ENCODE assay signal across 21 mouse cellular contexts in the genomic region with DNA sequence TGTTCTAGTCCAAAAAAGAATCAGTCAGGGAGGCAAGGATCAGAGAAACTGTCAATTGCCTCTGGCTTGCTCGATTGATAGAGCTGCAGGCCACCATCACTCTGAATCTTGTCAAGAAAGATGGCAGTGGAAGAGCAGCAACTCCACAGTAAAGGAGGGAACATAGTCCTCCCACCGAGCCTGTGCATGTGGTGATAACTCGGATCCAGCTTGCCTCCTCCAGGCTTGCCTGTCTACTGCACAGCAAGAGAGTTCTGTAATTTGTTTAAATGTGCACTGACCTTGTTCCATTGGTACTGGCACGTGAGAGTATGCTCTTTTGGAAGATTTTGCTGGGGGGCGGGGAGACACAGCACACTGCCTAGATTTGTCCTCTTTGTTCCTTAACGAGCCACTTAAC.
DNase-seq lines count a peak whose midpoint lies in the region; ATAC-seq and TF ChIP-seq lines count a peak whose summit lies in the region.
"Had no signal": no experiment of that assay in that cellular context is flagged by ENCODE, and none has a peak within 500 bp of the region (broad histone marks: within the 10 kb centered on the region; RNA-seq: fewer than 3 reads in every experiment).

No protein-coding gene starts in this region.

- no peaks in the 10 kb centered on the region for H3K27me3 ChIP-seq in forebrain, embryonic 12.5 days
- no peaks in the 10 kb centered on the region for H3K27me3 ChIP-seq in forebrain, embryonic 16.5 days (replicated peaks; ENCODE audit: control insufficient read depth, insufficient read depth, low read length)
- H3K27me3 ChIP-seq in limb, embryonic 12.5 days = no peaks in the 10 kb centered on the region
- H3K27me3 ChIP-seq in limb, embryonic 10.5 days (ENCODE audit: low read depth, poor library complexity, severe bottlenecking) = no peaks in the 10 kb centered on the region
- H3K27me3 ChIP-seq in midbrain, postnatal 0 days (ENCODE audit: insufficient read depth, low read length) = no peaks in the 10 kb centered on the region
- no peaks in the 10 kb centered on the region for H3K27me3 ChIP-seq in thymus, adult 2 months (ENCODE audit: control insufficient read depth, insufficient read depth, low read length)
- H3K27me3 ChIP-seq: embryonic facial prominence, embryonic 15.5 days; kidney, embryonic 15.5 days; liver, embryonic 15.5 days; Patski had no signal

- H3K4me2 ChIP-seq in forebrain, embryonic 12.5 days = no peak overlapping the region
- no peak overlapping the region for H3K4me2 ChIP-seq in forebrain, embryonic 16.5 days (ENCODE audit: low read length)
- H3K4me2 ChIP-seq in limb, embryonic 12.5 days = no peak overlapping the region
- no peak overlapping the region for H3K4me2 ChIP-seq in midbrain, postnatal 0 days (ENCODE audit: low read depth, low read length, poor library complexity, severe bottlenecking)
- H3K4me2 ChIP-seq: embryonic facial prominence, embryonic 15.5 days; heart, embryonic 11.5 days; kidney, embryonic 15.5 days; liver, embryonic 15.5 days had no signal

- H3K36me3 ChIP-seq in forebrain, embryonic 12.5 days (replicated peaks) = no peaks in the 10 kb centered on the region
- no peaks in the 10 kb centered on the region for H3K36me3 ChIP-seq in forebrain, embryonic 16.5 days (ENCODE audit: control insufficient read depth, insufficient read depth)
- no peaks in the 10 kb centered on the region for H3K36me3 ChIP-seq in limb, embryonic 12.5 days
- no peaks in the 10 kb centered on the region for H3K36me3 ChIP-seq in limb, embryonic 10.5 days
- no peaks in the 10 kb centered on the region for H3K36me3 ChIP-seq in midbrain, postnatal 0 days (ENCODE audit: insufficient read depth, low read length)
- no peaks in the 10 kb centered on the region for H3K36me3 ChIP-seq in thymus, adult 2 months (ENCODE audit: control insufficient read depth, insufficient read depth, low read length)
- H3K36me3 ChIP-seq: embryonic facial prominence, embryonic 15.5 days; kidney, embryonic 15.5 days; liver, embryonic 15.5 days had no signal

- 0 out of 2 replicates have a peak, but pooled peaks have one; percentile 6 for ATAC-seq in forebrain, embryonic 12.5 days (ENCODE audit: low FRiP score)
- no peak for ATAC-seq in forebrain, embryonic 16.5 days
- 0 out of 2 replicates have a peak, but pooled peaks have one; percentile 20 for ATAC-seq in limb, embryonic 12.5 days (ENCODE audit: insufficient number of reproducible peaks, insufficient read depth, low FRiP score, low TSS enrichment, low read depth)
- ATAC-seq in midbrain, postnatal 0 days (ENCODE audit: low FRiP score) = no peak
- ATAC-seq: Patski had no signal

- TF ChIP-seq CTCF in midbrain, postnatal 0 days (IDR thresholded peaks at IDR 0.05) = no peak
- TF ChIP-seq CTCF in thymus, adult 2 months (IDR thresholded peaks at IDR 0.05; ENCODE audit: borderline replicate concordance, control insufficient read depth, extremely low read depth, insufficient read depth, low read length, poor library complexity) = no peak

- DNase-seq in limb, embryonic 10.5 days (ENCODE audit: low spot score) = no peak
- DNase-seq in Muller cell, postnatal 12 days (ENCODE audit: inconsistent ontology term) = peak; percentile 42
- DNase-seq in midbrain, postnatal 0 days (ENCODE audit: low spot score) = peak; percentile 8
- no peak for DNase-seq in thymus, adult 2 months
- DNase-seq: adrenal gland, adult 2 months; cerebellum, adult 2 months; gastrocnemius, postnatal 10 days; heart, adult 11 months; kidney, adult 11 months; kidney, postnatal 36 days; liver; right cerebral cortex, postnatal 25 days; spleen, adult 18-20 months had no signal

- no peak overlapping the region for H3K9ac ChIP-seq in forebrain, embryonic 12.5 days
- no peak overlapping the region for H3K9ac ChIP-seq in forebrain, embryonic 16.5 days (replicated peaks; ENCODE audit: low read depth, low read length)
- H3K9ac ChIP-seq in limb, embryonic 12.5 days (replicated peaks) = no peak overlapping the region
- no peak overlapping the region for H3K9ac ChIP-seq in midbrain, postnatal 0 days (replicated peaks; ENCODE audit: low read length, poor library complexity, severe bottlenecking)
- H3K9ac ChIP-seq: embryonic facial prominence, embryonic 15.5 days; kidney, embryonic 15.5 days; liver, embryonic 15.5 days had no signal

- no peak for TF ChIP-seq POLR2A in thymus, adult 2 months (IDR thresholded peaks at IDR 0.05; ENCODE audit: control insufficient read depth, extremely low read depth, insufficient read depth, low read length, poor library complexity)

- H3K4me1 ChIP-seq in forebrain, embryonic 12.5 days = no peaks in the 10 kb centered on the region
- H3K4me1 ChIP-seq in forebrain, embryonic 16.5 days (replicated peaks; ENCODE audit: control insufficient read depth, insufficient read depth, low read length) = no peaks in the 10 kb centered on the region
- peaks cover 4% of the 10 kb centered on the region; the same call in 1 of the 2 replicates for H3K4me1 ChIP-seq in limb, embryonic 12.5 days (replicated peaks)
- 0 out of 2 replicates have a peak, but pooled peaks cover 4% of the 10 kb centered on the region for H3K4me1 ChIP-seq in limb, embryonic 10.5 days
- H3K4me1 ChIP-seq in midbrain, postnatal 0 days (ENCODE audit: insufficient read depth, low read length) = no peaks in the 10 kb centered on the region; the same call in 1 of the 2 replicates
- H3K4me1 ChIP-seq in thymus, adult 2 months (replicated peaks; ENCODE audit: control insufficient read depth, insufficient read depth, low read length) = no peaks in the 10 kb centered on the region
- H3K4me1 ChIP-seq: embryonic facial prominence, embryonic 15.5 days; kidney, embryonic 15.5 days; liver, embryonic 15.5 days had no signal

- no peak overlapping the region for H3K4me3 ChIP-seq in forebrain, embryonic 12.5 days (replicated peaks)
- H3K4me3 ChIP-seq in forebrain, embryonic 16.5 days (replicated peaks; ENCODE audit: low read length) = no peak overlapping the region
- H3K4me3 ChIP-seq in limb, embryonic 12.5 days (replicated peaks) = no peak overlapping the region
- H3K4me3 ChIP-seq in limb, embryonic 10.5 days = no peak overlapping the region
- H3K4me3 ChIP-seq in midbrain, postnatal 0 days (ENCODE audit: low read depth, low read length) = no peak overlapping the region
- no peak overlapping the region for H3K4me3 ChIP-seq in thymus, adult 2 months (ENCODE audit: control insufficient read depth, insufficient read depth, low read length)
- H3K4me3 ChIP-seq: embryonic facial prominence, embryonic 15.5 days; kidney, embryonic 15.5 days; liver, embryonic 15.5 days had no signal

- WGBS in forebrain, embryonic 12.5 days = 49% methylated on average over 6 of the region's 6 CpGs
- 34% methylated on average over 6 of the region's 6 CpGs for WGBS in forebrain, embryonic 16.5 days
- 38% methylated on average over 6 of the region's 6 CpGs for WGBS in limb, embryonic 12.5 days
- WGBS in limb, embryonic 10.5 days = 53% methylated on average over 6 of the region's 6 CpGs
- 67% methylated on average over 6 of the region's 6 CpGs for WGBS in midbrain, postnatal 0 days
- WGBS in thymus, adult 2 months = 78% methylated on average over 6 of the region's 6 CpGs

- H3K27ac ChIP-seq in forebrain, embryonic 12.5 days = no peak overlapping the region
- no peak overlapping the region for H3K27ac ChIP-seq in forebrain, embryonic 16.5 days (ENCODE audit: low read length)
- H3K27ac ChIP-seq in limb, embryonic 12.5 days = no peak overlapping the region
- H3K27ac ChIP-seq in limb, embryonic 10.5 days = no peak overlapping the region
- no peak overlapping the region for H3K27ac ChIP-seq in midbrain, postnatal 0 days (ENCODE audit: low read depth, low read length)
- H3K27ac ChIP-seq in thymus, adult 2 months (ENCODE audit: control insufficient read depth, insufficient read depth, low read length) = no peak overlapping the region
- H3K27ac ChIP-seq: embryonic facial prominence, embryonic 15.5 days; kidney, embryonic 15.5 days; liver, embryonic 15.5 days had no signal

- no peaks in the 10 kb centered on the region for H3K9me3 ChIP-seq in forebrain, embryonic 12.5 days
- H3K9me3 ChIP-seq in forebrain, embryonic 16.5 days (ENCODE audit: control insufficient read depth, low read length) = no peaks in the 10 kb centered on the region
- H3K9me3 ChIP-seq in limb, embryonic 12.5 days = no peaks in the 10 kb centered on the region
- no peaks in the 10 kb centered on the region for H3K9me3 ChIP-seq in limb, embryonic 10.5 days (replicated peaks)
- no peaks in the 10 kb centered on the region for H3K9me3 ChIP-seq in midbrain, postnatal 0 days (ENCODE audit: low read length)
- H3K9me3 ChIP-seq: embryonic facial prominence, embryonic 15.5 days; kidney, embryonic 15.5 days; liver, embryonic 15.5 days had no signal

Comparison
In these comparisons a context has a peak if more than half of its experiments do, and no peak if none do; other contexts are left out.
1. ATAC-seq: peak in forebrain, embryonic 12.5 days (single experiment) and limb, embryonic 12.5 days (single experiment); none in forebrain, embryonic 16.5 days (single experiment) and midbrain, postnatal 0 days (single experiment).
2. DNase-seq: peak in Muller cell, postnatal 12 days (single experiment) and midbrain, postnatal 0 days (single experiment); none in limb, embryonic 10.5 days (single experiment) and thymus, adult 2 months (single experiment).